Mouse (Mus musculus) cerebellum, adult 8-10 months (tissue): ENCODE measurements around the gene Nxnl1.
"Not testable (repeated sequence)": the region's sequence is repeated elsewhere in the genome, so short reads cannot be mapped to it uniquely, and the experiment has no call there.

Source experiments
- DNase-seq: peaks from one replicate; pipeline ENCODE4 v3.0.0; 2022

Gene Nxnl1

DNA sequence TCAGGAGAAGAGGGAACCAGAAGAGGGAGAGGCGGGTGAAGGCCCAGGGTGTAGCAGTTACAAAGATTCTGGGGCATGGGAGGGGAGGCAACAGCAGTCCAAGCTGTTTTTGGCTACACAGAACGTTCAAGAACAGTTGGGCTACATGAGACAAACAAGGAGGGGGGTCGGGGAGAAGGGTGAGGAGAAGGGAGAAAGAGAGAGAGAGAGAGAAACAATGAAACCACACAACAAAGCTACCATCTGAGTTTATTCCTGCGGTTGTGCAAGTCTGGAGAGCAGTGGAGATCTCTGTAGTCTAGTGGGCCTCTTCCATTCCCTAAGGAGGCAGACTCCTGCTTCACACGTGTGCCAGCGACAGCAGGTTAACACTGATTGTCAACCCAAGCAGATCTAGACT, 12.4 kb downstream of the Nxnl1 start:
- no peak for DNase-seq

DNA sequence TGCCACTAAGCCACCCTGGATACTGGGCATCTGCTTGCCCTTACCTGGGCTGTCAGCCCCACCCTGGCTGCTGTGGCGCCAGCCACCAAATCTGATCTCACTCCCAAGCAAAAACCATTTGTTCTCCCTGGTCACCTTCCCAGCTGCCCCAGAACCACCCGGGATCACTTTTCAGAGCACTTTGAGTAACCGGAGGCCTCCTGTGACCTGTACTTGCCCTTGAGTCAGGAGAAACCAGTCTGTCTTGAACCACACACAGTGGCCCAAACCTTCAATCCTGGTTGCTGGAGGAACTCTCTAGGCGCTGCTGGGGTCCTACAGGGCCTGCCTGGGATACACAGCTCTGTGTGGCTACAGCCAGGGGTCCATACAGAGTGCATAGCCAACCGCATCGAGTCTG, 13.6 kb downstream of the Nxnl1 start:
- DNase-seq = no peak

GRCm38 (mm10) chr8:71550754-71551153, 15.6 kb downstream of the Nxnl1 start:
- DNase-seq = no peak

DNA sequence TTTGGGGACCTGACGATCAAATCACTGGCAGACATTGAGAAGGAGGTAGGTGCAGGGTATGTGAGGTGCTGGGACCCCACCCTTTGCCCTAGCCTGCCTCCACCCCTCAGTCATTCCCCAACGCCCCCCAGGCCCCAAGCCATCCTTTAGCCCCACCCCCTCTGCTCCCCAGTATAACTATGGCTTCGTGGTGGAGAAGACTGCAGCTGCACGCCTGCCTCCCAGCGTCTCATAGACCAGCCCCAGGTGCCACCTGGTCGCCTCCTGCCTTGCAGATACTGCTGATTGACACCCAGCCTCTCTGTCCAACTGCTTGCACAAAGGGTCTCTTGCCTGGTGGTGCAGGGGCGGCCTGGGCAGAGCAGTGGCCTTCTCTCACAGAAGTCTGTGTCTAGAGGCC, 18.8 kb downstream of the Nxnl1 start:
- no peak for DNase-seq

- DNase-seq = no peak
Observed at GRCm38 (mm10) chr8:71545053-71545452, 21.3 kb downstream of the Nxnl1 start.

- no peak for DNase-seq
Observed at GRCm38 (mm10) chr8:71543755-71544154, 22.6 kb downstream of the Nxnl1 start.

DNA sequence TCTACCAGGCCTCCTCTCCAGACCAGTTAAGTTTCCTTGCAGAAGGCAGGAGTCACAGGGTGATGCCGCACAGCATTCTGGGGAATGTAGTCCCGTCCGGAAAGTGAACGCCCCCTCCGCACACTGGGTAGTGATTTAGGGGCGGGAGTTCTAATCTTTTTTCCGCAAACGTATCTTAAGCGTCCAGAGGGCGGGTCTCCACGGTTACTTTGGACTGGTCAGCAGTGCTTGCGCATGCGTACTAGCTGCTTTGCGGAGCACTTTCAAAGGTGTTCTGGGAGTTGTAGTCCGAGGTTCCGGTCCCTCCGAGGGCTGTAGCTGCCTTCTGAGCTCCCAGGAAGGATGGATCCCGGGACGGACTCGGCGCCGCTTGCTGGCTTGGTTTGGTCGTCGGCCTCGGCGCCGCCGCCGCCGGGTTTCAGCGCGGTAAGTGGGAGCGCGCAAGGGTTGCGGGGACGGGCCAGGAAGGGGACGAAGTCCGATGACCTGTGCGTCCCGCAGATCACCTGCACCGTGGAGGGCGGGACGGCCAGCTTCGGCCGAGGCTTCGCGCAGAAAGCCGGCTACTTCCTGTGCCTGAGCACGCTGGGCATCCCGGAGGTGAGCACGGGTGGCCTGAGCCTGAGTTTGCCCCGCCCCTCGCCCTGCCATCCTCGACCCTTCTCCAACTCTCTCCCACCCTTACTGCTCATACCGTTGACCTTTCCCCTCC, 23.6 kb downstream of the Nxnl1 start, which contains the start of gene Mvb12a:
Gene Mvb12a, plus strand, starts transcription at position 291 of the 712 bp plus-strand sequence.
- DNase-seq = peak; percentile 95

DNA sequence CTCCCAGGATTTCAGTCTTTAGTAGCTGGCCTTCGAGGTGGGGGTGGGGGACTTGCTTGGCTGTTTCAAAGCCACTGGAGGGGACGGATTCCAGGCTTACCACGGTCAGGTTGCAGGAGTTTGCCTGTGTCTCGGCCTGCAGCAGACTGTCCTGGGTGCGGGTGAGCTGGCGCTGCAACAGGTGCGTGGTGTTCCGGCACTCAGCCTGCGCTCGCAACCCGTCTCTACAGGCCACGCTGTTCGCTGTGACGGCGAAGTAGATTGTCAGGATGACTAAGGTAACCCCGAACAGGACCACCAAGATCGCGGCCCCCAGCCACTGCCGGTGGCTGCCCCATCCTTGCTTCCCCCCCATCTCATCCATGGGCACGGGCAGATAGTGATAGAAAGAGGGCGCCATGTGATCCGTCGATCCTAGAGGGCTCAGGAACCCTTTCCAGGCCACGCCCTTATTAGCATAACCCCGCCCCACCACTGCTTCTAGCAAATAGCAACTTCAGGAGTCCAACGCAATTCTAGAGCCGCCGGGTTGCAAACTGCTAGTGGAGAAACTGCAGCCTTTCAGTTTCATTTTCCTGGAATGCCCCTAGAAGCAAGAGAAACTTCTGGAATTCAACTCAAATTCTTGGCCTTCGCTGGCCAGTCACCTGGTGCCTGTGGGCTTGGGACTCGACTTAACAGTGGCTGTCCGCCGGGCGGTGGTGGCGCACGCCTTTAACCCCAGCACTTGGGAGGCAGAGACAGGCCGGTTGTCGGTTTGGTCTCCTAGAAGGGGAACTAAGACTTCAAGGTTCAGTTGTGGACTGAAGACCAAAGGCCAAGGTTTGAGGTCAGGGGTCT, 29.2 kb downstream of the Nxnl1 start, which contains the start of gene Bst2:
Gene Bst2, minus strand, starts transcription at position 429 of the 840 bp plus-strand sequence.
- DNase-seq = no peak

DNA sequence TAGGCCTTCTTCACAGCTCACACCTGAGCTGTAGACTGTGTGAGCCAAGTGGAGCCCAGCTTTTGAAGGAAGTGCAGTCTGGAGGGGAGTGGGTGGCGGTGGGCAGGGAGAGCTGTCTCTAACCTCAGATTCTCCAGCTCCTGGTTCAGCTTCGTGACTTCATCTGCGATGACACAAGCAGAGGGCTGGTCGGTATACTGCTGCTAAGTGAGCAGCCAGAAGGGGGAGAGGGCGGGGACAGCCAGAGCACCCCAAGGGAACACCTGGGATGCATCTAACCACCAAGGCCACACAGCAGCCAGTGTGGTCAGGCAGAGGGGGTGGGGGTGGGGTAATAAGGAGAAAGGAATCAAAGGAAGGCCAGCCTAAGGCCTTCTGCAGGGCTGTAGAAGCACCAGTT, 30.7 kb downstream of the Nxnl1 start:
- no peak for DNase-seq

- DNase-seq = no peak
Observed at GRCm38 (mm10) chr8:71534263-71534810, 32.1 kb downstream of the Nxnl1 start.

DNA sequence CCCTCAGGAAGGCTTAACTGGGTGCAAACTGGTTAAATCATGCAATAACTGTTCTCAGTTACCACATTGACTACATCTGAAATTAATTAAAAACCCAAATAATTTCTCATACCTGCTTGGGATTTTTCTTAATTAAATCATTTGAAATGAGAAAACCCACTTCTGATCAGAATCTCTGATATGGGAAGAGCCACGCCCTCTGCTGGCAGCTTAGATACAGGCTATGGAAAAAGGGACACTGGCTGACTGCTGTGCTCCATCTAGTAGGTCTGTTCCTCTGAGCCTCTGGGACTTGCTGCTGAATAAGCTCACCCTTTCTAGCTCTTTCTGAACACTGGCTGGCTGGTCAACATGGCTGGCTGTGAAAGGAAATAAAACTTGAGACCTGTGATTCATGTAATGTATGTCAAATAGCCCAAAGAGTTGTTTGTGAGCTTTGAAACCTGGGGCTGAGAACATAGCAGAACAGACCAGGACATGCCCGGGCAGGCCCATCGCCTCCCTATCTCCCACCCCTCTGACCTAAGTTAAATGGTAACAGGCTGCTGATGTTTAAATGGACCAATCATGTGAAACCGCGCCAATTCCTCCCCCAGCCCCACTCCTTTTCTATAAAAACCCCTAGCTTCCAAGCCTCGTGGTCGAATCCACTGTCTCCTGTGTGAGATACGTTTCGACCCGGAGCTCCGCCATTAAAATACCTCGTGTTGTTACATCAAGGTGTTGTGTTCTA, 35.5 kb downstream of the Nxnl1 start:
- DNase-seq = peak; percentile 47

DNA sequence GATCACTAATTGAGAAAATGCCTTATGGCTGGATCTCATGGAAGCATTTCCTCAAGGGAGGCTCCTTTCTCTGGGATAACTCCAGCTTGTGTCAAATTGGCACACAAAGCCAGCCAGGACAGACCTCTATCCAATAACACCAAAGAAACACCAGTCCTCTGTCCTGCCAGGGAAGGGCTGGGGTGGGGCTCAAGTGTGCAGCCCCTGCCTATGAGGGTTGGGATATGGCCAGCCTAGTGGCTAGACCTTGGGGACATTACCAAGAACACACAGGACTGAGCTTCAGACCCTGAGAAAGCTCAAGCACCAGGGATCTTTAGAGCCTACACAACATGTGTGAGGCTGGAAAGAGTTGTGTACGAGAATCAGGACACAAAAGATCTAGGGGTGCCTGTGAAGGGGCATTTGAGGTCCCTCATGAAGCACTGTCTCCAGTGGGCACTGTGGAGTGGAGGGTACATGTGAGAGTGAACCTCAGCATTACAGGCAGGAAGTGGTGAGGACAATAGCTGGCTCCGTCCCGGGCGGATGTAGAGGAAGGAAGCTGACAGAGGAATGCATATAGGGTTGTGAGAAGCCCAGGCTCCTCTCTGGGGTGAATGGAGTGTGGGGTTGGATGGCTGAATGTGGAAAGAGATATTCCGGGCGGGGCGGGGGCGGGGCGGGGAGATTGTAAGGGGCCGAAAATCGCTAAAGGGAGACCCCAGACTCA, 37.9 kb downstream of the Nxnl1 start:
- DNase-seq = no peak

- DNase-seq = no peak
Observed at GRCm38 (mm10) chr8:71527162-71527870, 39.1 kb downstream of the Nxnl1 start.

DNA sequence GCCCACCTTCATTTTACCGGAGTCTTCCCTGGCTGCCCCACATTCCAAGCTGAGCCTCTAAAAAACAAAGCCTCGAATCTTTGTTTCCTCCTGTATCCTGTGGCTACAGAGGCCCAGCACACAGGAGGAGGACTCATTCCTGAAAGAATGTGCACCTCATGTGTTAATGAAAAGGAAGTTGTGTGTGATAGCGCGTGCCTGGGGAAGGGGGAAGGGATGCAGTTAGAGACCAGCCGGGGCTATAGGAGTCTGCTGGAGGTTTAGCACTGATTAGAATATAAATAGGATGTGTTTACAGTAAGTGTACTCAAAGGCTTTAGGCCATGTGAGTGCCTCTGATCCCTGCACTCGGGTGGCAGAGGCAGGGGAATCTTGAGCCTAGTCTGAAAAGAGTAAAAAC, 40.1 kb downstream of the Nxnl1 start:
- DNase-seq = no peak

DNA sequence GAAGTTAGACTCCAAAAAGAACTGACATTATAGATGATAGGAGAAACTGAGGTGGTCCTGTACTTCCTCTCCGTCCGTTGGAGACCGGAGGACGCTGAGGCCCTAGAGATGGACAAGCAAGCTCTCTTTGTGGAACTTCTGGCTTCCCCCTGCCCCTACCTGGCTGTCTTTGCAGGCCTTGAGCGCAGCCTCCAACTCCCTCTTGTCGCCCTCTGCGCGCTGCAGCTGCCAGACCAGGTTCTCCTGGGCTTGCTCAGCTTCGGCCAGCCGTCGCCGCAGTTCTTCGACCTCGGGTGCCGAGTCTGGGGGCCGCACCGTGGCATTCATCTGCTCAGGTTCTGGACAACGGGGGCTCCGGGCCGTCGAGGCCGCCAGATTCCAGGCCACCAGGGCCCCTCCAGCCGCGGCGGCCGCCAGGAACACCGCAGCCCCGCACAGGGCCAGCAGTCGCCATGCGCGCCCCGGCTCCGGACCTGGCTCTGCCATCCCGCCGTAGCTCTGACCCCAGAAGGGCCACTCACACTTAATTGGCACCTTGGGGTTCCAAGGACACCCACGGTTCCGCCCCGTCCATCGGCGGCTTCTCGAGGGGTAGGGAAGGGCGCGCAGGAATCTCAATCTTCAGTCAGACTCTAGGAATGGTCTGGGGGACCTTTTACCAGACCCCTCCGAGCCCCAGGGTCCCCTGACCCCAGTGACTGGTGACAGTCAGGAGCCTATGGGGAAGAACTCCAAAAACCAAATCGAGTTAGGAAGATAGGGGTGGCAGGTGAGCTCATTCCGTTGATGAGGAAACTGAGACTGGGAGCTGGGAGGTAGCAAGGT, 41.0 kb downstream of the Nxnl1 start, which contains the start of gene Ccdc194:
Gene Ccdc194, minus strand, starts transcription at position 486 of the 825 bp plus-strand sequence.
- DNase-seq = no peak

GRCm38 (mm10) chr8:71521634-71522033, 44.8 kb downstream of the Nxnl1 start:
- DNase-seq = peak; percentile 93

GRCm38 (mm10) chr8:71519037-71519825, 47.2 kb downstream of the Nxnl1 start:
- not testable (repeated sequence) for DNase-seq

- DNase-seq = no peak
Observed at GRCm38 (mm10) chr8:71516786-71517185, 49.6 kb downstream of the Nxnl1 start.

- no peak for DNase-seq
Observed at GRCm38 (mm10) chr8:71515043-71515442, 51.4 kb downstream of the Nxnl1 start.
